Mouse (Mus musculus) left cerebral cortex, adult 8-10 months (tissue): Measurements from ENCODE around the gene Olfr6. TPM values are rescaled to one million over a fixed set of nuclear protein-coding genes. Genes with fewer than 3 reads are reported as not detected.
"Not testable (repeated sequence)": the region's sequence is repeated elsewhere in the genome, so short reads cannot be mapped to it uniquely, and the experiment has no call there.

Source experiments
- DNase-seq, 2 experiments: peaks; one replicate each; pipeline ENCODE4 v3.0.0; 2022; ENCODE audit warnings: low spot score in 2 of 2
- total RNA-seq, 4 experiments: library from RNA; stranded (reverse); gene quantifications; 2 replicates each; pipeline ENCODE4 v1.2.4; 2022

The Olfr6 gene
- total RNA-seq, result not detected

DNA sequence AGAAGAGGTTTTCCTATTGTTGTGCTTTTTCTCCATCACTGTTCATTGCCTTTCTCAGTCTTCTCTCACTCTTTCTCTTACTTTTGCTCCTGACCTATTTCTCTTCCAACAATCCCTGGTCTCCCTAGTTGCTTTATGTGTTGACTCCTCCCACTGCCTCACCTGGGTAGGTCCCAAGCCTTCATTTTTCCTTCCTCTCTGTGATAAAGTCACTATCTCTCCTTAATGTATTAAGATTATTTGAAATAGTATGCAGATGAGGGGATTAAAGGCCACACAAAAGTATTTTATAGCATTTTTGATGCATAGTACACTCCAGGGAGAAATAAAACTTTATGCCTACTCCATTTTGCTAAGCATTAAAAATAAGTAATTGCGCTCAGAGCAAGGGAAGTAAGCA, at the start of gene Olfr6:
TSS of gene Olfr6 (minus strand) at position 101 of the 400 bp plus-strand sequence.
- no peak for DNase-seq

DNA sequence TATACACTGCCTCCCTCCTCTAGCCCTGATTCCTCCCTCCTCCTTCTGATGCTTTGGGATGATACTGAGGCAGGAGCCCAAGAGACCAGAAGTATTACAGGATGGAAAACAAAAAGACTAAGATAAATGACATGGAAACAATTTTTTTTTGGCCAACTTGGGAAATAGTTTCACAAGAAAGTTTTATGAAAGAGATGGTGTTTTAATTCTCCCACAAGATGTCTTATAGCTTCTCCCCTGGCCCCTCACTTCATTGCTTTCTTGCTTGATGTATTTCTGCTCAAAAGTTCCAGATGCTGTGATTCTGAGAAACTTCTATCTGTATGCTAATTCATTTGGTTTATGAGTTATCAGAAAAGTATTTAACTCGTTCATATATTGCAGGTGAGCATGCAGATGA, 42.2 kb upstream of the Olfr6 start, which contains the start of gene Olfr2:
TSS of gene Olfr2 (minus strand) at position 101 of the 400 bp plus-strand sequence.
- no peak for DNase-seq

GRCm38 (mm10) chr7:107004169-107004568, 40.4 kb upstream of the Olfr6 start:
- no peak for DNase-seq

- no peak for DNase-seq
Observed at GRCm38 (mm10) chr7:107000798-107001197, 37.1 kb upstream of the Olfr6 start.

- DNase-seq, result no peak
Observed at GRCm38 (mm10) chr7:106985236-106985635, 21.5 kb upstream of the Olfr6 start.

DNA sequence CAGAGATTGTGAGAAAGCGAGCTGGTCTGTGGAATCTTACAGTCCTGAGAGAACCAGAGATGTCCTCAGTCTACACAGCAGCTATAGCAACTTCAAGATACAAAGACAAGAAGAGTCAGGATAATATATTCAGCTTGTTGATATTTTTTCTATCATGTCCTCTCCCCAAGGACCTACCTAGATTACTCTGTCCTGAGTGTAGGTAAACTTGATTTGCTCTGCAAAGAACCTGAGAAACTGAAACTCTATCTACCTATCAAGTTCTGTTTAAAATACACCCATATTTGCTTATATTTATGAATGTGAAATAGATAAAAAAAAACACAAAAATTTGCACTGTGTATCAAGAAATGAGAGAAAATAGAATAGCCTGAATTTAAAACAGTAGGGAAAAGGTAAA, 11.6 kb upstream of the Olfr6 start, which contains the start of gene Olfr711:
TSS of gene Olfr711 (minus strand) at position 101 of the 400 bp plus-strand sequence.
- DNase-seq, result no peak

GRCm38 (mm10) chr7:106967503-106967902, 3.8 kb upstream of the Olfr6 start:
- not testable (repeated sequence) for DNase-seq

- no peak for DNase-seq
Observed at GRCm38 (mm10) chr7:106948212-106948611, 15.5 kb downstream of the Olfr6 start, which contains the start of gene Olfr710. Gene Olfr710, minus strand, starts transcription at chr7:106948312.

DNA sequence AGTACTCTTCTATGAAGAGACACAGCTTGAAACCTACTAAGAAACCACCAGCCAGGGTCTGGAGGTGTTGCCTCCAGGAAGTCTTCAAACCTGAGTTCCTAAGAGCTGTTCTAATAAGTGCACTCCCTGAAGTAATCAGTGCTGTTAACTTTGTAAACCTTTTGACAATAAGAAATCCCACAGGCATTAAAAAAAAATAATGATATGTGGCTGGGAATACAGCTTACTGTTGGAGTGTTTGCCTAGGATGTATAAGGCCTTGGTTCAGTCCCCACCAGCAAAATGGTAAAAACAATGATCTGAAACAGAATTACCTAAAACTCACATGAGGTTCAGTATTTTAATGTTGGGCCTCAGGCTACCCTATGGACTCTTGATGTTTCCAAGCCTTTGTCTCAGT, 31.6 kb downstream of the Olfr6 start, which contains the start of gene Olfr709-ps1:
TSS of gene Olfr709-ps1 (minus strand) at position 101 of the 400 bp plus-strand sequence.
- DNase-seq, result no peak

DNA sequence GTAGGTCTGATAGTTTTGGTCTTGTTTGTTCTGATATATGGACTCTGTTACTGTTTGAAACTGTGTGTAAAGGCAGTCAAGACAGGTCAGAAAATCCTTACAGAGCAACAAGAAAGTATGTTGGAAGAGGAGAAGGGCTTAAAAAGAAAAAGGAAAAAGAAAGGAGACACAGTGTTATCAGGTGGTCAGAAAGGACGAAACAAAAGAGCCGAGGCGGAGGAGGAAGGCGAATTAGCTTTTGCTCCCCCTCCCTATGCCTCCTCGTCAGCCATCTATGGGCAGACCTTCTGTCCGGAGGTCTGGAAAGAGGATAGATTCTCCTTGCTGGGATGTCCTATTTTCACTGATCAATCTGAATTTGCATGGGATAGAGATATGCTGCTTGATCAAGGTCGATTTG, 42.8 kb downstream of the Olfr6 start:
- DNase-seq, result not testable (repeated sequence)

DNA sequence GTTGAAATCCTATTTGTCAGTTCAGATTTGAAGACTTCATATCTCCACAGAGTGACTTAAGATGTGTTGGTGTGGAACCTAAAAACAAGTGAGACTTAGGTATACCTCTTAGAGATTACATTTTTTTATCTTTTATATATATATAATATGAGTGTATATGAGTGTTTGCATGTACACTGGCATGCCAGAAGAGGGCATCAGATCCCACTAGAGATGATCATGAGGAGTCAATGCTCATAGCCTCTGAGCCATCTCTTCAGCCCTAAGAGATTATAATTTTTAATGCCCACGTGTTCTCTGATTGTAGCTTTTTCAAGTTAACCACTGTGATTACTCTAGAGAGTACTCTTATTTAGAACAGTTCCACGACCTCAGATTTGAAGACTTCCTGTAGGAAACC, 56.1 kb downstream of the Olfr6 start, which contains the start of gene Olfr1532-ps1:
TSS of gene Olfr1532-ps1 (plus strand) at position 326 of the 400 bp plus-strand sequence.
- no peak for DNase-seq

Other genes with a start within 250 kb of the Olfr6 start
- not detected for gene Olfr695, start 247.5 kb downstream of the Olfr6 start, total RNA-seq
- gene Olfr697, start 221.5 kb downstream of the Olfr6 start, total RNA-seq, result not detected
- under 1 TPM in 1 of 4 experiments, not detected in 3; 0.42 TPM for gene Olfr698, start 208.5 kb downstream of the Olfr6 start, total RNA-seq
- not detected for gene Olfr699, start 170.7 kb downstream of the Olfr6 start, total RNA-seq
- not detected for gene Olfr700, start 155.1 kb downstream of the Olfr6 start, total RNA-seq
- gene Olfr701, start 149.8 kb downstream of the Olfr6 start, total RNA-seq, result under 1 TPM in 1 of 4 experiments, not detected in 3; 0.07 TPM
- gene Olfr702, start 130.0 kb downstream of the Olfr6 start, total RNA-seq, result not detected
- not detected for gene Olfr703, start 120.6 kb downstream of the Olfr6 start, total RNA-seq
- not detected for gene Olfr704, start 100.8 kb downstream of the Olfr6 start, total RNA-seq
- not detected for gene Olfr705, start 87.0 kb downstream of the Olfr6 start, total RNA-seq
- gene Olfr706, start 75.8 kb downstream of the Olfr6 start, total RNA-seq, result not detected
- not detected for gene Olfr707, start 62.7 kb downstream of the Olfr6 start, total RNA-seq
- gene Olfr1532-ps1, start 55.9 kb downstream of the Olfr6 start, total RNA-seq, result not detected
- gene Olfr709-ps1, start 31.7 kb downstream of the Olfr6 start, total RNA-seq, result under 1 TPM in 1 of 4 experiments, not detected in 3; 0.14 TPM
- not detected for gene Olfr710, start 15.6 kb downstream of the Olfr6 start, total RNA-seq
- not detected for gene Olfr711, start 11.5 kb upstream of the Olfr6 start, total RNA-seq
- under 1 TPM in 1 of 4 experiments, not detected in 3; 0.05 TPM for gene Olfr2, start 42.1 kb upstream of the Olfr6 start, total RNA-seq
- gene Olfr713, start 67.2 kb upstream of the Olfr6 start, total RNA-seq, result not detected
- not detected for gene Olfr714, start 107.0 kb upstream of the Olfr6 start, total RNA-seq
- gene Olfr17, start 129.3 kb upstream of the Olfr6 start, total RNA-seq, result not detected
- not detected for gene Olfr715b, start 146.4 kb upstream of the Olfr6 start, total RNA-seq
- not detected for gene Olfr715, start 167.1 kb upstream of the Olfr6 start, total RNA-seq
- not detected for gene Olfr716, start 174.4 kb upstream of the Olfr6 start, total RNA-seq
- gene Nlrp14, start 203.1 kb upstream of the Olfr6 start, total RNA-seq, result not detected
- not detected for gene Rbmxl2, start 245.5 kb upstream of the Olfr6 start, total RNA-seq